Mouse (Mus musculus): ENCODE data around the gene Tmem254a. TPM values are rescaled to one million over a fixed set of nuclear protein-coding genes. Genes with fewer than 3 reads are reported as not detected.
"Not testable (repeated sequence)": the region's sequence is repeated elsewhere in the genome, so short reads cannot be mapped to it uniquely, and the experiment has no call there.

The Tmem254a gene
- polyA plus RNA-seq, 1 experiment from 2014 or later, result 3.6 TPM

GRCm38 (mm10) chr14:25905243-25905642, 22.2 kb downstream of the Tmem254a start:
- H3K4me3 ChIP-seq (ENCODE audit: low read depth, low read length), result not testable (repeated sequence)

DNA sequence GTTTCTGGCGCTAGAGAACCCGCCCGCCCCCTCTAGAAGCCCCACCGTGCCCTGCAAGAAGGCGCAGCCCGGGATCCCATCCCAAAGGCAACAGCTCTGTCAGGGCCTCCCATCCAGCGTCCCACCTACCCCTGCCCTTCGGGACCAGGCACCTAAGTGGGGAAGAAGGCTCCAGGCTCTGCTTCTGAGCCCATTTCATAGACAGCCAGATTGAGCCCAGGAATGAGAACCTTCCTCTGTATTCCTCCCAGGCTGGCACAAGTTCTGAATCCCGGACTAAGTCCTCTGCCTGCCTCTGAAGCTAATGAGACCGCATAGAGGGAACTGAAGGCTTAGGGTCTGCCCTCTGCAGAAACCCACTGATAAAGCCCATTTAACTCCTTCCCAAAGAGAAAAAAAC, 24.5 kb downstream of the Tmem254a start, which contains the start of gene Plac9a:
Gene Plac9a, minus strand, starts transcription at position 101 of the 400 bp plus-strand sequence.
- ATAC-seq (ENCODE audit: low FRiP score); H3K4me2 ChIP-seq (replicated peaks; ENCODE audit: low read depth, low read length); H3K4me1 ChIP-seq (replicated peaks; ENCODE audit: control insufficient read depth, insufficient read depth, low read length); H3K27ac ChIP-seq (ENCODE audit: low read depth, low read length); H3K9ac ChIP-seq (ENCODE audit: low read depth, low read length); H3K9me3 ChIP-seq (ENCODE audit: control insufficient read depth, low read length); H3K27me3 ChIP-seq (ENCODE audit: control insufficient read depth, insufficient read depth, low read length); H3K36me3 ChIP-seq (ENCODE audit: control insufficient read depth, insufficient read depth, low read length); DNase-seq (ENCODE audit: low spot score); H3K4me3 ChIP-seq (ENCODE audit: low read depth, low read length): not testable (repeated sequence)
- no CpG with 5 or more reads among the region's 10 CpGs for WGBS

More at GRCm38 (mm10) chr14:25905243-25905642, 22.2 kb downstream of the Tmem254a start:
- H3K27ac ChIP-seq (ENCODE audit: low read depth, low read length); H3K4me1 ChIP-seq (replicated peaks; ENCODE audit: control insufficient read depth, insufficient read depth, low read length); H3K4me2 ChIP-seq (replicated peaks; ENCODE audit: low read depth, low read length); H3K27me3 ChIP-seq (ENCODE audit: control insufficient read depth, insufficient read depth, low read length); H3K9me3 ChIP-seq (ENCODE audit: control insufficient read depth, low read length); DNase-seq (ENCODE audit: low spot score); H3K36me3 ChIP-seq (ENCODE audit: control insufficient read depth, insufficient read depth, low read length); H3K9ac ChIP-seq (ENCODE audit: low read depth, low read length); ATAC-seq (ENCODE audit: low FRiP score): not testable (repeated sequence)
- WGBS, result 75% methylated on average over 1 of the region's 5 CpGs

GRCm38 (mm10) chr14:25895686-25896085, 31.8 kb downstream of the Tmem254a start:
- no CpG with 5 or more reads among the region's 7 CpGs for WGBS
- H3K27me3 ChIP-seq (ENCODE audit: control insufficient read depth, insufficient read depth, low read length); H3K4me1 ChIP-seq (replicated peaks; ENCODE audit: control insufficient read depth, insufficient read depth, low read length); H3K36me3 ChIP-seq (ENCODE audit: control insufficient read depth, insufficient read depth, low read length); H3K27ac ChIP-seq (ENCODE audit: low read depth, low read length); H3K4me2 ChIP-seq (replicated peaks; ENCODE audit: low read depth, low read length); H3K9me3 ChIP-seq (ENCODE audit: control insufficient read depth, low read length); DNase-seq (ENCODE audit: low spot score); H3K9ac ChIP-seq (ENCODE audit: low read depth, low read length); ATAC-seq (ENCODE audit: low FRiP score); H3K4me3 ChIP-seq (ENCODE audit: low read depth, low read length): not testable (repeated sequence)

- ATAC-seq (ENCODE audit: low FRiP score); H3K27me3 ChIP-seq (ENCODE audit: control insufficient read depth, insufficient read depth, low read length); H3K4me1 ChIP-seq (replicated peaks; ENCODE audit: control insufficient read depth, insufficient read depth, low read length); H3K27ac ChIP-seq (ENCODE audit: low read depth, low read length); H3K4me2 ChIP-seq (replicated peaks; ENCODE audit: low read depth, low read length); H3K9me3 ChIP-seq (ENCODE audit: control insufficient read depth, low read length); DNase-seq (ENCODE audit: low spot score); H3K36me3 ChIP-seq (ENCODE audit: control insufficient read depth, insufficient read depth, low read length); H3K9ac ChIP-seq (ENCODE audit: low read depth, low read length); H3K4me3 ChIP-seq (ENCODE audit: low read depth, low read length): not testable (repeated sequence)
- whole genome bisulfite sequencing, result no CpG with 5 or more reads among the region's 3 CpGs
Observed at GRCm38 (mm10) chr14:25894566-25894965, 32.9 kb downstream of the Tmem254a start.

DNA sequence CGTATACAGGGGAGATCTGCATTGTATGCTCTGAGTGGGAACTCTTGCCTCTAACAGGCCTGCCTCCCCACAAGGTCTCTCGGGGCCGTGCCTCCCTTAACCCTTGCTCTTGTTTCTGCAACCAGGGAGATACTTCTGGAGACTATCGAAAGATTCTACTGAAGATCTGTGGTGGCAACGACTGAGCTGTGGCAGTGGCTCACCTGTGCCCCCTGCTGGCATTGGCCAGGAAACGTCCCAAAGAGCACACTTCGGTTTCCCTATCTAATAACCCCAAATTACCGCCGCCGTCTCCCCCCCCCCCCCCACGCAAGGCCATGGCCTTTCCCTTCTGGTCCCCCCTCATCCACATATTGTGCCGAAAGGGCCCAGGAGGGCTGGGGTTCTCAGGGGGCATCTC, 41.6 kb downstream of the Tmem254a start:
- WGBS, result no CpG with 5 or more reads among the region's 12 CpGs
- H3K9ac ChIP-seq (ENCODE audit: low read depth, low read length); H3K4me3 ChIP-seq (ENCODE audit: low read depth, low read length); ATAC-seq (ENCODE audit: low FRiP score); H3K27ac ChIP-seq (ENCODE audit: low read depth, low read length); DNase-seq (ENCODE audit: low spot score); H3K27me3 ChIP-seq (ENCODE audit: control insufficient read depth, insufficient read depth, low read length); H3K4me2 ChIP-seq (replicated peaks; ENCODE audit: low read depth, low read length); H3K4me1 ChIP-seq (replicated peaks; ENCODE audit: control insufficient read depth, insufficient read depth, low read length); H3K9me3 ChIP-seq (ENCODE audit: control insufficient read depth, low read length); H3K36me3 ChIP-seq (ENCODE audit: control insufficient read depth, insufficient read depth, low read length): not testable (repeated sequence)

GRCm38 (mm10) chr14:25881769-25882168, 45.7 kb downstream of the Tmem254a start:
- no CpG with 5 or more reads among the region's 9 CpGs for WGBS
- H3K4me1 ChIP-seq (replicated peaks; ENCODE audit: control insufficient read depth, insufficient read depth, low read length); DNase-seq (ENCODE audit: low spot score); H3K27ac ChIP-seq (ENCODE audit: low read depth, low read length); H3K9ac ChIP-seq (ENCODE audit: low read depth, low read length); H3K36me3 ChIP-seq (ENCODE audit: control insufficient read depth, insufficient read depth, low read length); H3K9me3 ChIP-seq (ENCODE audit: control insufficient read depth, low read length); H3K27me3 ChIP-seq (ENCODE audit: control insufficient read depth, insufficient read depth, low read length); H3K4me2 ChIP-seq (replicated peaks; ENCODE audit: low read depth, low read length); H3K4me3 ChIP-seq (ENCODE audit: low read depth, low read length); ATAC-seq (ENCODE audit: low FRiP score): not testable (repeated sequence)

DNA sequence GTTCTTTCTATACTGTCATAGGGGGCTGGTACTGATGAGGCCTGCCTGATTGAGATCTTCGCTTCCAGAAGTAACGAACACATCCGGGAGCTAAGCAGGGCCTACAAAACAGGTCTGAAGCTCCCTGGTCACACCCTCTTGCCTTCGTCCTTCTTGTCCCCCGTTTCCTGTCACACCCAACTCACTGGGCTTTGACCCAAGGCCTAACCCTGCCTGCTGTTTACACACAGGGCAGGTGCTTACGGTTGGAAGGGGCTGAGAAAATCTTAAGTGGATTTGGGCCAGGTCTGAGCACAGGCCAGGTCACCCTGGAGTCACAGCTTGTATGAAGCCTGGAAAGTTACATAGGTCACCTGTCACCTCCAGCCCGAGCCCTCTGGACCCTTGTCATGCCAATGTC, 50.8 kb downstream of the Tmem254a start:
- not testable (repeated sequence) for H3K36me3 ChIP-seq (ENCODE audit: control insufficient read depth, insufficient read depth, low read length); H3K4me1 ChIP-seq (replicated peaks; ENCODE audit: control insufficient read depth, insufficient read depth, low read length); H3K27me3 ChIP-seq (ENCODE audit: control insufficient read depth, insufficient read depth, low read length); H3K9ac ChIP-seq (ENCODE audit: low read depth, low read length); H3K9me3 ChIP-seq (ENCODE audit: control insufficient read depth, low read length); H3K4me3 ChIP-seq (ENCODE audit: low read depth, low read length); H3K4me2 ChIP-seq (replicated peaks; ENCODE audit: low read depth, low read length); DNase-seq (ENCODE audit: low spot score); ATAC-seq (ENCODE audit: low FRiP score); H3K27ac ChIP-seq (ENCODE audit: low read depth, low read length)
- no CpG with 5 or more reads among the region's 7 CpGs for WGBS

Other genes starting within 250 kb of the Tmem254a start
- 32.3 and 33.3 TPM in 2 replicates for gene Ppif, start 233.5 kb downstream of the Tmem254a start, polyA plus RNA-seq (2014; fragmentation: Nextera tagmentation; extraction: Ambion mirVana)
- gene Zcchc24, start 158.6 kb downstream of the Tmem254a start, polyA plus RNA-seq (2014; fragmentation: Nextera tagmentation; extraction: Ambion mirVana), result 13.4 and 14.3 TPM in 2 replicates
- gene Anxa11, start 85.5 kb downstream of the Tmem254a start, polyA plus RNA-seq (2014; fragmentation: Nextera tagmentation; extraction: Ambion mirVana), result 4.3 and 5.5 TPM in 2 replicates
- gene Plac9a, start 24.6 kb downstream of the Tmem254a start, polyA plus RNA-seq (2014; fragmentation: Nextera tagmentation; extraction: Ambion mirVana), result 0.11 TPM in 1 of 2 replicates, not detected in the other
- gene Cphx1, start 10.6 kb upstream of the Tmem254a start, polyA plus RNA-seq (2014; fragmentation: Nextera tagmentation; extraction: Ambion mirVana), result not detected in 2 replicates
- gene Duxbl1, start 50.9 kb upstream of the Tmem254a start, polyA plus RNA-seq (2014; fragmentation: Nextera tagmentation; extraction: Ambion mirVana), result 6.3 and 6.9 TPM in 2 replicates
- 0.67 and 2.0 TPM in 2 replicates for gene Gm9780, start 115.0 kb upstream of the Tmem254a start, polyA plus RNA-seq (2014; fragmentation: Nextera tagmentation; extraction: Ambion mirVana)
- 22.1 and 24.6 TPM in 2 replicates for gene Tmem254c, start 139.7 kb upstream of the Tmem254a start, polyA plus RNA-seq (2014; fragmentation: Nextera tagmentation; extraction: Ambion mirVana)
- not detected in 2 replicates for gene Cphx2, start 153.8 kb upstream of the Tmem254a start, polyA plus RNA-seq (2014; fragmentation: Nextera tagmentation; extraction: Ambion mirVana)
- gene Cphx3, start 154.6 kb upstream of the Tmem254a start, polyA plus RNA-seq (2014; fragmentation: Nextera tagmentation; extraction: Ambion mirVana), result not detected in 2 replicates
- gene Duxbl2, start 190.7 kb upstream of the Tmem254a start, polyA plus RNA-seq (2014; fragmentation: Nextera tagmentation; extraction: Ambion mirVana), result 0.50 and 3.3 TPM in 2 replicates

Data from hindbrain, embryonic 11.5 days (tissue).